Mouse (Mus musculus) liver (tissue): ENCODE measurements around the gene Bhlhe23.

Experiments used
- DNase-seq: peaks from one replicate; pipeline ENCODE4 v3.0.0-alpha.2; 2020; ENCODE audit warnings: mixed read lengths

Gene Bhlhe23

DNA sequence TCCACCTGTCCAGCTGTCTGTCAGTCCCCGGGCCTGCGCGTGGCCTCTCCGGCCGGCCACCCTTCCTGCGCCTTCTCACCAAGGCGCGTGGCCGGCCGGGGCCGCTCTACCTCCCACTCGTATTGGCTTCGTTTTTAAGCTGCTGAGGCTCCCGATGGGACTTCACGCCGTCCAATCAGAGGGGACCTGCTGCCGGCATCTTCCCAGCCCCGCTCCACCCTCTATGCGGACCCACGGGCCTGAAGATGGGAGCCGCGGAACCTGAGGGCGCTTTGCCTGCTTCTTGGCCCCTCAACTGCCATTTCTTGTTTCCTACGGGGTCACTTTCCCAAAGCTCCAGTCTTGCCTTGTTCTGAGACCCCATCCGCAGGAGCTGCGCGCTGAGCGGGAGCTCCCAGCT lies at the start of gene Bhlhe23:
TSS of gene Bhlhe23 (minus strand) at position 108 of the 400 bp plus-strand sequence.
- no peak for DNase-seq

DNA sequence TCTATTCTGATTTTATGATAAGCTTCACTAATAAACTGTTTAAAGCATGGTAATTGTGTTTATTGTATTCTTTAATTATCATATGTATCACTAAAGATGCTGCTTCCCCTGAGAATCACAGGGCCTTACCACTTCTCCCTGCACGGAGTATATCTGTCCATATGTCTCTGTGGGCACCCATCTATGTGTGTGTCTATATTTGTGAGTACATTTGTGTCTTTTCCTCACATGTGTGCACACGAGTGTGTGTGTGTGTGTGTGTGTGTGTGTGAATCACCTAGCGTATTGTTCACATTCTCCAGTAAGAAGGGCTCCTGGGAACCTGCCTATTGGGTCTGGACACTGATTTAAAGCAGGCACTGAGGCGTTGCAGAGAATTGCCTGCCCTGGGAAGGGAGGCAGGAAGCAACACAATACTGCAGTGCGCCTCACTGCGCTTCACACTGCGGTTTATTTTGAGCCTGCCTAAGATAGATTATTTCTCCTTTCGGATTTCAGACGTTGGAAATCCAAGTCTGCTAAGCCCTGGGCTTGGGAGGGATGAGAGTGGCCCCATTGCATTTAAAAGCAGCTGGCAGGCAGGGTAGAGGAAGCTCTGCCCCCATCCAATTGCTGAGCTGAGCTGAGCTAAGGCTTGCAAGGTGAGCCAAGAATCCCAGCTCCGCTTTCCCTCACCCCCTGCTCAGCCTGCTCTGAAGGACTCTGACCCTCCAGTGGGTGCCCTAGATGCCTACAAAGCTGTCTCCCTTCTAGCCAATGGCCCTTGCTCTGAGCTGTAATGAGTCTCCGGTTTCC lies 48.6 kb upstream of the Bhlhe23 start:
- DNase-seq, result no peak

DNA sequence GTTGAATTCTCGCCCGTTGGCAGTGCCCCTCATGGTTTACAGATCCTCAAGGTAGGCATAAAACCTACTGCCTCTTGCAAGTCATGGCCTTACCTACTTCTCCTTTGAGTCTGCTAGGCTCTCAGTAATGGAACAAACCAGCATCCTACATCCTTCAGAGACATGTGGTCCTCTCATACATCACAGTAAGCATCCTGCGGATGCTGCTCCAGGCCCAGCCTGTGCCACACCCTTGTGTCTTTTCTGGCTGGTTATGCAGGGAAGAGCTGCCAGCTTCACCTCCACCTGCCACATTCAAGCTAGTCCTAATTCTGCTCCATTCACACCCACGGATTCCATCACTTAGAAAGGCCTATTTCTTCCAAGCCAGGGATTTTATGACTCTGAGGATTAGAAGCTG lies 48.0 kb upstream of the Bhlhe23 start:
- no peak for DNase-seq

DNA sequence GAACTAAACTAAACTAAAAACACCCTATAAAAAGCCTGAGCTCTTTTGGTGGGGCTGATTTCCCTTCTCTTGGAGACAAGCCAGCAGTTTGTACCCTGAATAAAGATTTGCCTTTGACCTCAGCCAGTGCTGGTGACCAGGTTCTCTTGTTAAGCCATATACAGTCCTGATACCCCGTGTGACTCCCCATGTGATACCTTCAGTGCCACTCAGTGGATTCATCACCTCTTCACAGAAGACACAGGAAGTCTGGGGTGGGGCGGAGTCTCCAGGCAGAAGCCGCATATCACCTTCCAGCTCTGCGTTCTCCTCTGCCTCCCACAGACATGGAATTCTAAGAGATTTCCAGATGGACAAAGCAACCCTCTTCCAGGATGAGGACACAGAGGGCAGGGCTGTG lies 47.4 kb upstream of the Bhlhe23 start:
- no peak for DNase-seq

DNA sequence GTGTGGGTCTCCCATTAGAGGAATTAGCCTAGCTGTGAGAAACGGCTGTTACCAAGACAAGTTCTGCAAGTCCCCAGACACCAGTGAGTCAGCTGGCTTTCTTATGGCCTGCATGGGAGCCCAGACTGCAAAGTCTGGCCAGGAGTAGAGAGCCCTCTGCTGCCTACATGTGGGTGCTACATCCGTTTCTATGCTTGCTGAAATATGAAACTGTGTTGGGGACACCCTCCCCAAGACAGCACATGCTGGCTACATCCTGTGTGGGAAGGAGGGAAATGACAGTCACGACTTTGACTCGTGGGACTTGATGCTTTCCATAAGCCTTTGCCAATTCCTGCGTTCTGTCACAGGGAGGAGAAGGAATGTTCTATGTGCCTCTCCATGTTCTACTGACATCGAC lies 45.8 kb upstream of the Bhlhe23 start:
- DNase-seq, result no peak

DNA sequence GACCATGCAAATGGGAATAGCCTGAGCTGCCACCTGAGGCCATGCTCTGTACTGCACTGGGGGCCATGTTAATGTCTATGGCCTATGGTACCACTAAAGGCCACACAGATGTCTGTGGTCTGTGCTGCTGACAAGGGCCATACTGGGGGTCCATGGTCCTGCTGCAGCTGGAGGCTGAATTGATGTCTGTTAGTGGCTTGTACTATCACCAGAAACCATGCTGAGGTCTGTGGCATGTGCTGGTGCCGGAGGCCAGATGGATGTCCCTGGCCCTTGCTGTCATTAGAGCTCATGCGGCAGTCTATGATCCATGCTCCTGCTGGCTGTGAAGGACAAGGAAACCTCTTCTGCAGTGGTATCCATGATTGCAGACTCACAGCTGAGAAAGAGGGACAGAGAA lies 42.8 kb upstream of the Bhlhe23 start:
- DNase-seq, result no peak

DNA sequence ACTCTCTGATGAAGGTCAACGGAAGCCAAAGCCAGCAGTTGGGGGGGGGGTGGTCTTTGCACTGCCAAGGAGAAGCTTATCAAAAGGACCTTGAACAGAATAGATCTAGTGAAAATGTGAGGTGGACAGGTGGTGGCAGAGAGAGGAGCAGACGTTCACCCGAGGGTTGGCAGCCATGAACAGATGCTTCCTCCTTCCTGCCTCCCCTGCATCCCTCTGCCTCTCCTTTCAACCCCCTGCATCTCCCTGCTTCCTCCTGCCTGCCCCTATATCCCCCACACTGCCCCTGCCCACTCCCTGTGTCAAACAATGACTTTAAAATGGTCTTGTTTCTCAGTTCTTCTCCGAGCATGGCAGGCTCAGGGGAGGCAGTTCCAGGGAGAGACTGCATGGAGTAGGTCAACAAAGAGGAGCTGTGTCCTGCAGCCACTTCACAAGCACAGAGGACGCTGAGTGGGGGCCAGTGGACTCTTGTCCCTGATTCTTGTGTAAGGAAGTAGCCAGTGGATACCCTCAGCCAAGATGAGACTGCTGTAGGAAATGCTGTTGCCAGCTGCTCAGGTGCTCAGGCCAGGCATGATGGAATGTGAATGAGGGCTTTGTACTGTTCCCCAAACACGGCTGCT lies 39.9 kb upstream of the Bhlhe23 start:
- no peak for DNase-seq

DNA sequence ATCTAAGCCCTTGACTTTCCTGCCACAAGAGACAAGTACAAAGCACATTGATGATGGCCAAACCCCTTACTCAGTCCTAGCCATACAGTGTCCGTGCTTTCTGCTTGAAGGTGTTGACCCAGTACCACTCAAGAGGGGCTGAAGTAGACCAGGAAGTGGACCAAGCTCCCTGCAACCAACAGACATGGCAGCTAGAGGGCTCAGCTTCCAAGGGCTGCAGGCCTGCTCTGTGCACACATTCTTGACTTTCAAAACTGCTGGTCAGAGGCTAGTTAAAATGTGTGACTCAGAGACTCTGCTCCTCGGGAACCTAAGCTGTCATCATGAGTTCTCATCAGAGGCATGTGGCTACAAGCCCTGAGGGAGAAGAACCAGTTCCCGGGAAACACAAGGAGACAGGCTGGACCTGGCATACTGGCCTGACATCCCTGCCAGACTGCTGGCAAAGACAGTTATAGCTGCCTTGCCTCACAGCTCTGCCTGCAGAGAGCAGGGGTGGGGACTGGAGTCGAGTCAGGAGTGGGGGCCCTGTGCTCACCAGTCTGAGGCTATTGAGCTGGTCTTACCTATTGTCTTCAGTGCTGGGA lies 37.4 kb upstream of the Bhlhe23 start:
- no peak for DNase-seq

DNA sequence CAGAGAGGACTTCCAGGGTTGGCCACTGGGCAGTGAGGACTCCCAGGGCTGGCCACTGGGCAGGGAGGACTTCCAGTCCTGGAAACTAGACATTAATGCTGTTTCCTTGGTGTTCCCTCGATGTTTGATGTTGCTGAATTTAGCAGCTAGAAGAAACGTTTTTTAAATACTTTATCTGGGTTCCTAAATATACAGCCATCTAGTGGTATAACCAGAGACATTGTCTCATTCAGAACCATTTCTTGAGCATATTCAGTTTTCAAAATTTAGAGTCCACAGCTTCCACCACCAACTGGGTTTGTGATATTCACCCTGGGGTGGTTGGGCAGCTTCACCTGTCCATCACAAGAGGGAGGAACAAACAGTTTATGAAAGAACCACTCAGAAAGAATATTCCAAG lies 34.3 kb upstream of the Bhlhe23 start:
- DNase-seq, result no peak

DNA sequence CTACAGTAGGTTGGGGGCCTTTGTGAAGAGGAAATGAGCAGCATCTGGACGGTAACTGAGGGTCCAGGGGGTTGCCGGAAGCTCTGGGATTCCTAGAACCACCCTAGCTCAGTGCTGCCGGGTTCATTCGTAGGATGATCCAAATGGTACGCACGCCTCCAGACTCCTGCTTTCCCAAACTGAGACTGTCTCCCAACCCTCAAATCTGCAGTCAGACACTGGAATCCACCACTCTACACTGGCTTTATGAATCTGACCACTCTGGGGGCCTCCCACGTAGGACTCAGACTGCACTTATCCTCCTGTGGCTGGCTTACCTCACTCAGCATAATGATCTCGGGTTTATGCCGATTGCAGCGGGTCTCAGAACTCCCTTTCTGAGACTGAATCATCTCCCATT lies 32.8 kb upstream of the Bhlhe23 start:
- no peak for DNase-seq

DNA sequence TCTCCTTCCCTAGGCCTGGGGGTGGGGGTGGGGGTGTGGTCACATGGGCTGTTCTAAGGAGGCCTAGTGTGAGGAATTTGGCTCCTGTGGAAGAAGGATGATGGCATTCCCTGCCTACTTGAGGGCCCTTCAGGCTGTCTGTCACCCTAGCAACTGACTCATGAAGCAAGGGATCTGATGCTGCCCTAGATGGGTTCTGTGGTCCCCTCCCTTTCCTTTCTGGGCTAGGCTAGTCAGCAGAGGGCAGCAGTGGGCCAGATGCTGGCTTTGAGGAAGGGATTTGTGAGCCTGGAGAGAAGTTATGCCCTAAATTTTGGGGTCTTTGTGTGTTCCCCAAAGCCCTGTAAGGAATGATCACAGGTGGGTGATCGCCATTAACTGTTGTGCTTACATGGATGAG lies 29.3 kb upstream of the Bhlhe23 start:
- DNase-seq, result no peak

DNA sequence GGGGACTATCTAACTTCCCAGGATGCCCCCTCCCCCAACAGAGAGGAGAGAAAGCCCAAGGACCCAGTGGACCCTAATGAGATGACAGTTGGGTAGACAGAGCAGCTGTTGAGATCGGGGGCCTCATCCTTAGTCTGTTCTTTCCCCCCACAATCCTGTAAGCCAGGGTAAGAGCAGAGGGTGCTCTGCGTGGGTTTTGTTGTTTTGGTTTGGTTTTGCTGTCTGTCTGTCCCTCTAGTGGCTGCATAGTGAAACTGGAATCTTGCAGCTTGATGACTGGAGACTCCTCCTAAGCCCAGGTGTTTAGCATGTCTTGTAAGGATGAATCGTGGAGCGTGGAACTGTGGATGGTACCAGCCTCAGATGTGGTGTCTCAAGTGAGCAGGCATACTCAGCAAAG lies 19.3 kb upstream of the Bhlhe23 start:
- DNase-seq, result no peak

DNA sequence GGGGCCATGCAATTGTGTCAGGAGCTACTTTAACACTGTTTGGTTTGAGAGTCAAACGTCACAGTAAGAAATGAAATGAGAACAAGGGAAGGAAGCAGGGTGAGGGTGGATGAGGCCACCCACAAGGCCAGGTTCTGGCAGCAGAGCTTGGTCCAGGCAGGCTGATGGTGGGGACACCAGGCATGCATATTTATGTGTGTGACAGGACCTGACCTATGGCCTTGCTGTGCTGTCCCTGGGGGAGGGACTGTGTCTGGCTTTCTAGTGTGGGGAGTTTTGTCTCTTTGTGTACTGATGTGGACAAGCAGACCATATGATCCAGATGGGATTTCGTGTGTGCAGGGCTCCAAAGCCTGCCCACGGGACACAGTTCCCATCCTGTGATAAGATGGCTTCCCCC lies 18.9 kb upstream of the Bhlhe23 start:
- no peak for DNase-seq

DNA sequence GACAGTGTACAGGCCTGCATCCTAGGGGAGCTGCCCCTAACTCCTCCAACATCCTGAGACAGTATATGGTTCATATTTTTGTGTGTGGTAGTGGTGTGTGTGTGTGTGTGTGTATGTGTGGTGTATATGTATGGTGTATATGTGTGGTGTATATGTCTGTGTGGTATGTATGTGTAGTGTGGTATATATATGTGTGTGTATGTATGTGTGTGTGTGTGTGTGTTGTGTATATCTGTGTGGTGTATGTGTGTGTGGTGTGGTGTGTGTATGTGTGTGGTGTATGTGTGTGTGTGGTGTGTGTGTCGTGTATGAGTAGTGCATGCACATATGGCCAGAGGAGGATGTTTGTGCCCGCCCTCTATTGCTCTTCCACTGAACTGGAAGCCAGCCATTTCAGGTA lies 17.7 kb upstream of the Bhlhe23 start:
- DNase-seq, result no peak

DNA sequence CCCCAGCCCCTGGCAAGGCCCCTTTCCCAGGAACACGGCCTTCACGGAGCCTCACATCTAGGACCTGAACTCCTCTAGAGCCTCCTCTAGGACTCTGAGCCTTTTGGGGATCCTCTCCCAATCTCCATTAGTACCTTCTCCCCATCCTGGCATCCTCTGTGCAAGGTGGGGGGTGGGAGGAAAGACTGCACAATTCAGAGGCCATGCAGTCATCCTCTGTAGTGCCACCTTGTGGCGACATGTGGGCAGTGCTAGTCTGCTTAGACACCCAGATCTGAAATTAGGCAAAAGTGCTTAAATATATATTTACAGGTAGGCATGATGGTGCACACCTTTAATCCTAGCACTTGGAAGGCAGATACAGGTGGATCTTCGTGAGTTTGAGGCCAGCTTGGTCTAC lies 15.0 kb upstream of the Bhlhe23 start:
- peak; percentile 41 for DNase-seq

DNA sequence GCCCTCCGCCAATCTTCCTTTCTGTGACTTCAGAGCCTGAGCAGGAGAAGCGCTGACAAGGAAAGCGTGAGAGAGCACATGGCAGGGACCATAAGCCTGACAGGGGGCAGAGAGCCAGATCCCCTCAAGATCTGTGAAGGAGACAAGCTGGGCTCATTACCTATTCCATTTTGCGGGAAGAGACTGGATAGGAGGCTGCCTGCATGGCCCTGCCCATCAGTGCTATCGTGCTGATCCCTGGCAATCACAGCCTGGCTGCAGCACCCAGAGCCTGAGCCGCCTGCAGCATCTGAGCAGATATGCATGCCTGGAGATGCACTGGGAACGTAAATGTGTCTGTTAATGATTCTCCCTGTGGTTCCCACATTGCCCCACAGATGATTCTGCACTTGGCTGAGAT lies 12.1 kb upstream of the Bhlhe23 start:
- no peak for DNase-seq

DNA sequence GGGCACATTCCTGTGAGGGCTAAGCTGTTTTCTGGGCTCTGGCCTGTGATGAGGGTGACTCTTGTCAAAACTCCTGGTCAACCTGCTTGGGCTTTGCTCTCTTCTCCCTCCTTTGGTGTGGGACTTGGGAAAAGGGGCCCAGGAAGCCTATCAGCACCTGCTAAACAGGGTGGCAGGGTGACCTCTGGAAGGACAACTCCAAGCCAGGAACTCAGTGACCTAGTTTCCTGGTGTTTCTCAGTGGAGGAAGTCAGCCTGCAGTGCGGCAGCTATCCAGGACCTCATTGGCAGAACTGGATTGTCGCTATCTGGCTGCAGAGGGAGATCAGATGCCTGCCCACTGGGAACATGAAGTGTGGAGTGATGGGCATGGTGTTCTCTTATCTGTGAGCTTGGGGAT lies 11.7 kb upstream of the Bhlhe23 start:
- DNase-seq, result no peak

DNA sequence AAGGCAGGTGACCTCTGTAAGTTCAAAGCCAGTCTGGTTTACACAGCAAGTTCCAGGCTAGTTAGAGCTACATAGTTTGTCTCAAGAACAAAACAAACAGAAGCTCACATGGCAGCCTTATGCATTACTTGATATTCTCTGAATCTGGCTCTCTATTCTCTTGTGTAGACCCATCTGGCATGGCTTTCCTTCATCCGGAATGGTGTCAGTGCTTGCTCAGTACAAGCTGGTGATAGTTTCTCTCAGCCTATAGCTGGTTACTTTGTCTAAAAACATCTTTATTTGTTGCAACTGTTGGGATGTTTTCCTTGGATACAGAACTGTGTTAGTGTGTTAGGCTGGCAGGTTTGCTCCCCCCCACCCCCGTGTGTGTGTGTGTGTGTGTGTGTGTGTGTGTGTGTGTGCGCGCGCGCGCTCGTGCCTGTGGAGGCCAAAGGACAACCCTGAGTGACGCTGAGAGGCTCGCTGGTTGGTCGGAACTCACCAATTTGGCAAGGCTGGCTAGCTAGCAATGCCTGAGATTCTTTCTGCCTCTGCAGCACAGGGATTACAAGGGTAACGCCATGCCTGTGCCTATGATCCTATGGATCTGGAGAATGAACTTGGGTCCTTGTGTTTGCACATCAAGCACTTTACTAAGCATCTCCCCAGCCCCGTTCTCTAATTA lies 11.0 kb upstream of the Bhlhe23 start:
- DNase-seq, result no peak

DNA sequence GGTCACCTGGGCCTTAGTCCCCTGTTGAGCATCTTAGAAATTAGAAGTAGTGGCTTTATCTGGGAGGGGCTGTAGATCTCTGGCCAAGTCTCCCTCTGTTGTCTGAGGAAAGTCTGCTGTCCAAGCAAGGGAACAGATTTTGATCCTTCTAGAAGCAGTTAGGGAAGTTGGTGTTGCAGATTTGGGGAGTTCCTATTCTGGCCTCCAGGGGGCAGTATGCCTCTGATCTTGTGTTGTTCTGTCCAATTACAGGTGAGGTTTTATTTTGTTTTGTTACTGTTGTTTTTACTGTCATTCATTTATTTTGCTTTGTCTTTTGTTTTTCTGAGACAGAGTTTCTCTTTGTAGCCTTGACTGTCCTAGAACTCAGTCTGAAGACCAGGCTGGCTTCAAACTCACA lies 10.0 kb upstream of the Bhlhe23 start:
- DNase-seq, result peak; percentile 45

DNA sequence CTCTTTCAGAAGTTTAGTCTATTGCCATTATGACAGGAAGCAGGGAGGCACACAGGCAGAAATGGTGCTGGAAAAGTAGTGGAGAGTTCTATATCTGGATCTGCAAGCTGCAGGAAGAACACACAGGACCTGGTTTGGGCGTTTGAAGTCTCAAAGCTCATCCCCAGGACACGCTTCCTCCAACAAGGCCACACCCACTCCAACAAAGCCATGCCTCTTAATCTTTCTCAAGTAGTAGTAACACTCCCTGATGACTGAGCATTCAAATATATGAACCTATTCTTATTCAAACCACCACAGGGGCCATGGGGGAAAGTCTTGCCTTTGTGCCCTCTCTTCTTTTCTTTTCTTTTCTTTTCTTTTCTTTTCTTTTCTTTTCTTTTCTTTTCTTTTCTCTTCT lies 3.6 kb upstream of the Bhlhe23 start:
- DNase-seq, result no peak

DNA sequence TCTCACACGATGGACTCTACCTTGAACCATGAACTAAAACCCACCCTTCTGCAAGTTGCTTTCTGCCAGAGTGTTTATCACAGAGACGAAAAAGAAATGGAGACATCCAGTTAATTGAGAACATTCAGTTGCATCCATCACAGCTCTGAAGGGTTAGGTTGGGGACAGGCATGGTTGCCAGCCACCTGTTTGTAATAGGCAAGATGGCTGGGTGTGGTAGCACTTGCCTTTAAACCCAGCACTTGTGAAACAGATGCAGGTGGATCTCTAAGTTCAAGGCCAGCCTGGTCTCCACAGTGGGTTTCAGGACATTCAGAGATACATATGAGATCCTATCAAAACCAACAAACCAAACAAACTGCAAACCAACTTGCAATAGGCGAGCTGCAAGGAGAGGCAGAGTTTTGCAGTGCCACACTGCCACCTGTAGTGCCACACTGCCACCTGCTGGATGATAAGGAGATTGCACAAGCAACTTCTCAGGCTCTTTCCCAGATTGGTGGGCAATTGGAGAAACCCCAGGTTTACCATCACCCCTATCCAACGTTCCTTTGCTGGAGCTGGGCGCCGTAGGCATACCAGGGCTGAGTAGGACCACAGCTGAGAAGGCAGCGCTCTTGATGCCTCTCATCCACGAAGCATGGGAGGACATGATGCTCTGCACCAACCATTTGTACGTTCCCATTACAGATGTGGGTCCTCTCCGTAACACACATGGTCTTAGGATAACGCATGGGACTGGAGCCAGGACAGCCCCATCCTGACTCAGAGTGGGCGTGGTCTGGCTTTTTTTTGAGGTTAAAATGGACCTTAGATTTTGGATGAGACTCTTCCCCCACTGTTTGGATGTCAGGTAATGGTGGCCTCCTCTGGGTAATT lies 2.8 kb upstream of the Bhlhe23 start:
- DNase-seq, result peak; percentile 58

DNA sequence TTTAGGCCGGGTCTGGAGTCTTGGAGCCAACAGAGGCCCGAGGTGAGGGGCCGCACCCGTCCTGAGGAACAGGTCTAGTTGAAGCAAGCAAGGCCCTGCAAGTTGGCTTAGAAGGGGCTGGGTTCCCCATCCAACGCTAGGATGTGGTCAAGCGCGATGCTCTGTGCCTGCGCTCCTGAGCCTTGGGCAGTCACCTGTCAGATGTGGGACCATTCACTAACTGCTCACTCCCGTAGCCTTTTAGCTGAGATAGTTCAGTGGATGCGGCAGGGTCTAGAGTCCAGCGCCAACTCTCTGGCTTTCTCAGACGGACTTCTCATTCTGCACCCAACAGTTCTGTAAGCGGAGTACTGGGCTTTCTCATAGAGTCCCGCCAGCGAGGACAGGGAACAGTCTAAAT lies 1.1 kb downstream of the Bhlhe23 start:
- DNase-seq, result no peak

DNA sequence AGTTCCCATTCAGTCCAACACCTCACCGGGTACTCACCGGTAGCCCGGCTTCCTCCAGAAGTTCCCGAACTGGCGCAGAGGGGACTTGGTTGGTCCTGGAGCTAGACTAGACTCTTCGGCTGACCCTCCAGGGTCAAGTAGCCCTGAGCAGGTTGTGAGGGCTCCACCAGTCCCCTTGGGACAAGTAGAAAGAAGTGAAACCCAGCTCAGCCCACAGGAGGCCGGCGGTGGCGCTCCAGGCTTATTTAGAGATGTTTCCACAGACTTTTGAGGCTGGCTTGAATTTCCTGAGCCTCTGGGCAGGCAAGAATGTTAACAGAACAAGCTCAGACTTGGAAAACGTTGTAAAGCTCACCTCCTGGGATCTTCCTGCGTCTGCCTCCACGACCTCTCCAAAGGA lies 1.5 kb downstream of the Bhlhe23 start:
- no peak for DNase-seq
